In genomic region chr10:41553711-41554110, GRCm38 (mm10) we compare ENCODE assay signal across 12 mouse cellular contexts. TPM values are rescaled to one million over a fixed set of nuclear protein-coding genes. Genes with fewer than 3 reads are reported as not detected.
A peak's percentile ranks its signal among the peaks of the same experiment; 100 is the strongest.
DNase-seq lines count a peak whose midpoint lies in the region; ATAC-seq and TF ChIP-seq lines count a peak whose summit lies in the region.
"Had no signal": no experiment of that assay in that cellular context is flagged by ENCODE, and none has a peak within 500 bp of the region (broad histone marks: within the 10 kb centered on the region; RNA-seq: fewer than 3 reads in every experiment).

No protein-coding gene starts in this region.

- 64% methylated on average over 4 of the region's 4 CpGs for WGBS in hindbrain, postnatal 0 days
- WGBS in hindbrain, embryonic 14.5 days, result 70% methylated on average over 4 of the region's 4 CpGs
- 66% methylated on average over 4 of the region's 4 CpGs for WGBS in lung, embryonic 15.5 days
- 63% methylated on average over 4 of the region's 4 CpGs for whole genome bisulfite sequencing in forebrain, embryonic 13.5 days

- no peak overlapping the region for H3K27ac ChIP-seq in hindbrain, postnatal 0 days
- no peak overlapping the region for H3K27ac ChIP-seq in hindbrain, embryonic 14.5 days
- 0 out of 2 replicates have a peak overlapping the region, but pooled peaks have one; percentile 36 for H3K27ac ChIP-seq in lung, embryonic 15.5 days
- 0 out of 2 replicates have a peak overlapping the region, but pooled peaks have one; percentile 41 for H3K27ac ChIP-seq in embryonic fibroblast, embryonic 13.5 days (ENCODE audit: insufficient read depth, low read length)
- H3K27ac ChIP-seq in forebrain, embryonic 13.5 days, result no peak overlapping the region
- H3K27ac ChIP-seq: hindbrain, embryonic 13.5 days; neural tube, embryonic 15.5 days had no signal

- 0 out of 2 replicates have a peak, but pooled peaks cover 4% of the 10 kb centered on the region for H3K9me3 ChIP-seq in hindbrain, postnatal 0 days (ENCODE audit: low read length)
- peaks cover 10% of the 10 kb centered on the region for H3K9me3 ChIP-seq in hindbrain, embryonic 14.5 days (ENCODE audit: control insufficient read depth, low read length)
- peaks cover 5% of the 10 kb centered on the region; the same call in 1 of the 2 replicates for H3K9me3 ChIP-seq in lung, embryonic 15.5 days
- H3K9me3 ChIP-seq in forebrain, embryonic 13.5 days (replicated peaks), result peaks cover 9% of the 10 kb centered on the region

- no peak overlapping the region for H3K9ac ChIP-seq in hindbrain, postnatal 0 days (replicated peaks; ENCODE audit: low read length)
- no peak overlapping the region for H3K9ac ChIP-seq in hindbrain, embryonic 14.5 days
- H3K9ac ChIP-seq in lung, embryonic 15.5 days, result no peak overlapping the region
- H3K9ac ChIP-seq in forebrain, embryonic 13.5 days, result no peak overlapping the region
- H3K9ac ChIP-seq: hindbrain, embryonic 13.5 days; limb, embryonic 13.5 days; neural tube, embryonic 15.5 days had no signal

- TF ChIP-seq CTCF in hindbrain, postnatal 0 days (IDR thresholded peaks at IDR 0.05; ENCODE audit: low read depth), result no peak
- no peak for TF ChIP-seq CTCF in embryonic fibroblast, embryonic 13.5 days (IDR thresholded peaks at IDR 0.05; ENCODE audit: borderline replicate concordance, insufficient read depth, low read length)

- H3K36me3 ChIP-seq in hindbrain, postnatal 0 days (ENCODE audit: insufficient read depth, low read length), result no peaks in the 10 kb centered on the region
- H3K36me3 ChIP-seq in hindbrain, embryonic 14.5 days (replicated peaks; ENCODE audit: control insufficient read depth, insufficient read depth), result no peaks in the 10 kb centered on the region
- no peaks in the 10 kb centered on the region for H3K36me3 ChIP-seq in lung, embryonic 15.5 days
- no peaks in the 10 kb centered on the region for H3K36me3 ChIP-seq in forebrain, embryonic 13.5 days (ENCODE audit: poor library complexity, severe bottlenecking)
- H3K36me3 ChIP-seq: neural tube, embryonic 15.5 days had no signal

- no peaks in the 10 kb centered on the region for H3K27me3 ChIP-seq in hindbrain, postnatal 0 days (ENCODE audit: insufficient read depth, low read length)
- no peaks in the 10 kb centered on the region for H3K27me3 ChIP-seq in hindbrain, embryonic 14.5 days (ENCODE audit: control insufficient read depth, insufficient read depth, low read length)
- no peaks in the 10 kb centered on the region for H3K27me3 ChIP-seq in lung, embryonic 15.5 days
- H3K27me3 ChIP-seq in forebrain, embryonic 13.5 days, result no peaks in the 10 kb centered on the region
- H3K27me3 ChIP-seq: hindbrain, embryonic 13.5 days; limb, embryonic 13.5 days; neural tube, embryonic 15.5 days had no signal

- H3K4me1 ChIP-seq in hindbrain, postnatal 0 days (ENCODE audit: insufficient read depth, low read length), result no peaks in the 10 kb centered on the region
- 0 out of 2 replicates have a peak, but pooled peaks cover 2% of the 10 kb centered on the region for H3K4me1 ChIP-seq in hindbrain, embryonic 14.5 days (replicated peaks; ENCODE audit: control insufficient read depth, insufficient read depth, low read length)
- peaks cover 27% of the 10 kb centered on the region for H3K4me1 ChIP-seq in lung, embryonic 15.5 days
- H3K4me1 ChIP-seq in embryonic fibroblast, embryonic 13.5 days (ENCODE audit: control insufficient read depth, insufficient read depth, low read length), result peaks cover 15% of the 10 kb centered on the region
- H3K4me1 ChIP-seq in forebrain, embryonic 13.5 days, result peaks cover 12% of the 10 kb centered on the region

- 0 out of 2 replicates have a peak, but pooled peaks have one; percentile 43 for ATAC-seq in hindbrain, postnatal 0 days
- no peak for ATAC-seq in hindbrain, embryonic 14.5 days (ENCODE audit: low FRiP score)
- no peak for ATAC-seq in lung, embryonic 15.5 days (ENCODE audit: borderline replicate concordance, extremely low read depth, low FRiP score, low TSS enrichment)
- ATAC-seq in forebrain, embryonic 13.5 days, result no peak
- ATAC-seq: activated CD4-positive, CD25-positive, alpha-beta regulatory T cell, adult 4 months had no signal

- H3K4me3 ChIP-seq in hindbrain, postnatal 0 days (ENCODE audit: low read length), result no peak overlapping the region
- no peak overlapping the region for H3K4me3 ChIP-seq in hindbrain, embryonic 14.5 days (replicated peaks; ENCODE audit: low read length)
- no peak overlapping the region for H3K4me3 ChIP-seq in lung, embryonic 15.5 days
- H3K4me3 ChIP-seq in embryonic fibroblast, embryonic 13.5 days (ENCODE audit: insufficient read depth, low read length), result no peak overlapping the region
- H3K4me3 ChIP-seq in forebrain, embryonic 13.5 days, result no peak overlapping the region
- H3K4me3 ChIP-seq: hindbrain, embryonic 13.5 days; limb, embryonic 13.5 days; neural tube, embryonic 15.5 days had no signal

- DNase-seq in hindbrain, postnatal 0 days (ENCODE audit: low spot score), result no peak
- no peak for DNase-seq in hindbrain, embryonic 14.5 days (ENCODE audit: low spot score)
- DNase-seq in lung, postnatal 36 days, result no peak
- no peak for DNase-seq in thymus, postnatal 25 days
- DNase-seq: spleen, adult 18-20 months had no signal

- no peak for TF ChIP-seq POLR2A in embryonic fibroblast, embryonic 13.5 days (IDR thresholded peaks at IDR 0.05; ENCODE audit: low read depth, low read length)

- no peak overlapping the region for H3K4me2 ChIP-seq in hindbrain, postnatal 0 days (ENCODE audit: low read depth, low read length)
- no peak overlapping the region for H3K4me2 ChIP-seq in hindbrain, embryonic 14.5 days (replicated peaks)
- H3K4me2 ChIP-seq in lung, embryonic 15.5 days, result no peak overlapping the region
- H3K4me2 ChIP-seq in forebrain, embryonic 13.5 days, result no peak overlapping the region
- H3K4me2 ChIP-seq: hindbrain, embryonic 13.5 days; neural tube, embryonic 15.5 days had no signal

RNA-seq across cellular contexts. Expression of gene Cd164, which starts 34.5 kb away (rescaled TPM):
- 31.3 and 35.7 TPM in 2 replicates for total RNA-seq in hindbrain, postnatal 0 days (2014; rRNA removed)
- polyA plus RNA-seq in hindbrain, postnatal 0 days (2015; fragmentation: Nextera tagmentation; extraction: Ambion mirVana), result 61.8 and 61.9 TPM in 2 replicates
- polyA plus RNA-seq in hindbrain, embryonic 14.5 days (2014; fragmentation: Nextera tagmentation; extraction: Ambion mirVana), result 68.4 and 75.7 TPM in 2 replicates
- polyA plus RNA-seq in lung, embryonic 15.5 days (2015; fragmentation: Nextera tagmentation; extraction: Ambion mirVana), result 171 and 176 TPM in 2 replicates
- 284 and 337 TPM in 2 replicates for polyA plus RNA-seq in embryonic fibroblast, embryonic 13.5 days (2011; ENCODE audit: insufficient read length, low read depth, missing spikeins)
- polyA plus RNA-seq in forebrain, embryonic 13.5 days (2015; fragmentation: Nextera tagmentation; extraction: Ambion mirVana), result 78.2 and 81.7 TPM in 2 replicates

Comparison
In these comparisons a context has a peak if more than half of its experiments do, and no peak if none do; other contexts are left out.
1. H3K27ac ChIP-seq: peak in lung, embryonic 15.5 days (single experiment) and embryonic fibroblast, embryonic 13.5 days (single experiment); none in hindbrain, postnatal 0 days (single experiment), hindbrain, embryonic 14.5 days (single experiment) and forebrain, embryonic 13.5 days (single experiment).